Mouse (Mus musculus) liver, adult 2 months (tissue): ENCODE data around the gene Fig4. TPM values are rescaled to one million over a fixed set of nuclear protein-coding genes. Genes with fewer than 3 reads are reported as not detected.

ENCODE experiments used
- DNase-seq: peaks from one replicate; pipeline ENCODE4 v3.0.0-alpha.2; 2011; ENCODE audit warnings: low read depth, low spot score; ENCODE audit errors: extremely low read depth
- H3K27ac ChIP-seq: fragments of 200-500 bp; replicated peaks from 2 replicates; pipeline ENCODE4 v1.5.1; 2012; ENCODE audit warnings: low read depth, mild to moderate bottlenecking, control low read depth, inconsistent platforms, low read length; ENCODE audit not compliant: insufficient read depth
- H3K27me3 ChIP-seq: fragments of 200-500 bp; 2 replicates; pipeline ENCODE4 v1.6.1; 2012; ENCODE audit warnings: mild to moderate bottlenecking, moderate library complexity, low read length, inconsistent platforms; ENCODE audit not compliant: control insufficient read depth, insufficient read depth
- H3K36me3 ChIP-seq: fragments of 200-500 bp; 2 replicates; pipeline ENCODE4 v1.6.1; 2012; ENCODE audit warnings: low read length, inconsistent platforms; ENCODE audit not compliant: control insufficient read depth, insufficient read depth
- H3K4me1 ChIP-seq: fragments of 200-500 bp; 2 replicates; pipeline ENCODE4 v1.6.1; 2011; ENCODE audit warnings: low read length; ENCODE audit not compliant: control insufficient read depth, insufficient read depth
- H3K4me3 ChIP-seq: fragments of 200-500 bp; 2 replicates; pipeline ENCODE4 v1.5.1; 2011; ENCODE audit warnings: low read depth, mild to moderate bottlenecking, control low read depth, low read length, moderate library complexity; ENCODE audit not compliant: insufficient read depth
- H3K79me2 ChIP-seq: fragments of 200-500 bp; 2 replicates; pipeline ENCODE4 v1.6.1; 2012; ENCODE audit warnings: inconsistent platforms, mild to moderate bottlenecking, low read length, moderate library complexity; ENCODE audit not compliant: control insufficient read depth, insufficient read depth
- H3K9ac ChIP-seq: fragments of 200-500 bp; 2 replicates; pipeline ENCODE4 v1.6.1; 2012; ENCODE audit warnings: low read depth, mild to moderate bottlenecking, control low read depth, inconsistent platforms, low read length
- CTCF ChIP-seq: fragments of 200-500 bp; IDR thresholded peaks from 2 replicates; pipeline ENCODE4 v1.5.1; 2011; ENCODE audit warnings: low read depth, low read length, control low read depth
- POLR2A ChIP-seq: fragments of 200-500 bp; IDR thresholded peaks from 2 replicates; pipeline ENCODE4 v1.6.1; 2011; ENCODE audit warnings: low read length, control low read depth; ENCODE audit not compliant: insufficient read depth; ENCODE audit errors: extremely low read depth
- WGBS: fragments of 180-500 bp; shearing (Covaris S2); methylation state at CpG from one replicate; pipeline ENCODE4 v1.1.7; 2018; 5-methylcytosine and 5-hydroxymethylcytosine counted together
- polyA plus RNA-seq: library from polyadenylated mRNA; depleted of rRNA; stranded (reverse); fragments of >200 nt; gene quantifications from 2 replicates; pipeline ENCODE4 v1.2.3, GENCODE M21; 2012
- total RNA-seq: library from RNA; depleted of rRNA; stranded (reverse); fragments of >200 nt; gene quantifications from 2 replicates; pipeline ENCODE4 v1.2.3, GENCODE M21; 2014

The Fig4 gene
- total and polyA plus RNA-seq, 2 experiments = 5.1 to 12.9 TPM

DNA sequence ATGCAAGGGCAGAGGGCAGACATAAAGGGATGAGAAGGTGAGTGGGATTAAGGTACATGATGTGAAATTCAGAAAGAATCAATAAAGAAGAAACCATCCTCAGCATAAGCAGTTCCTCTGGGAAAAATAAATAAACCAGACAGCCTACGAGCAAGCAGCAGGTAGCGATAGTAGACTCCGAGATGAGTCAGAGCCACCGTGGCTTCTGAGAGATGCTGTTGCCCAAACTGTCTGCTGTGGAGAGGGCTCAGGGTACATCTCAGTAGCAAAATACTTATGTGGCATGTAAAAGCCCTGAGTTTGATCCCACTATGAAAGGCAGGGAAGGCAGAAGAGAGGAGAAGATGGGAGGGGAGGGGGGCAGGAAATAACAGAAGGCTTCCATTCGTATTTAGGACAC, 56.9 kb downstream of the Fig4 start:
- Histone ChIP-seq H3K27me3 (no peaks in the 10 kb centered on the region), H3K79me2 (no peaks in the 10 kb centered on the region), H3K27ac (no peak overlapping the region), H3K36me3 (peaks cover 8% of the 10 kb centered on the region; the same call in 1 of the 2 replicates), H3K9ac (no peak overlapping the region), H3K4me3 (no peak overlapping the region), H3K4me1 (no peaks in the 10 kb centered on the region)
- no peak for DNase-seq
- TF ChIP-seq POLR2A (no peak), CTCF (no peak)
- 88% methylated on average over 5 of the region's 5 CpGs for WGBS

DNA sequence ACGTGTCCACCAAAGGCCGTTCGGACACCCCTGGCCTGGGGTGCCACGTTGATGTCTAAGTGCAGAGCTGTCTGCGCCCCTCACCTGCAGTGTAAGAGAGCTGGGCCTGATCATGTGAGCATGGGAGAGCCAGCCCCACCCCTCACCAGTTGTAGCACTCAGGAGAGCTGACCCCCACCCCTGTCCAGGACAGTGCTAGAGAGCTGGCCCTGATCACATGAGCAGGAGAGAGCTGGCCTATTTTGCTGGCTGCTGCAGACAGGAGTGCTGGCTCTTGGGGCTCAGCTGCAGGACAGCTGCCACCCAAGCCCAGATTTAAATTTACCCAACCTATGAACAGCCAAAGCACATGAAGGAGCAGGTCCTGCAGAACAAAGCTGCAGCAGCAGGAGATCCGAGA, 57.6 kb downstream of the Fig4 start:
- peaks cover 3% of the 10 kb centered on the region; the same call in 1 of the 2 replicates for H3K36me3 ChIP-seq
- H3K79me2 ChIP-seq = no peaks in the 10 kb centered on the region
- TF ChIP-seq POLR2A = no peak
- TF ChIP-seq CTCF = no peak
- WGBS = 97% methylated on average over 6 of the region's 6 CpGs
- H3K9ac ChIP-seq = no peak overlapping the region
- H3K27ac ChIP-seq = no peak overlapping the region
- no peak overlapping the region for H3K4me3 ChIP-seq
- no peaks in the 10 kb centered on the region for H3K4me1 ChIP-seq
- no peak for DNase-seq
- no peaks in the 10 kb centered on the region for H3K27me3 ChIP-seq

DNA sequence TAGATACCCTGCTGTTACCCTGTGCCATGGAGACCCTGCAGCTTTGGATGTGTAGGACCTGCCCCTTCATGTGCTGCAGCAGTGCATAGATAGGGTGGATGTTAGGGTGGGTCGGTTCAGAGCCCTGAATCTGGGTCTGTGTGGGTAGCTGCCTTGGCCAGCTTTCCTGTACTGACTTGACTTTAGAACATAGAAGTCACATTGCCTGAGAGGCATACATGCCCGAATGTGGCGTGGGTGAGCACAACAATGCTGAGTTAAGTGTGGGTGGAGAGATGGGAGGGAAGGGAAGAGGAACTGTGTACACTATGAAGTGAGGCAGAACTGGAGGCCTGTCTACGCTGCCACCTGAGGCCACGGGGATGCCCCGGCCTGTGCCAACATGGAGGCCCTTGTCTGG, 58.0 kb downstream of the Fig4 start:
- peaks cover 5% of the 10 kb centered on the region; the same call in 1 of the 2 replicates for H3K36me3 ChIP-seq
- no peak for DNase-seq
- no peak overlapping the region for H3K9ac ChIP-seq
- H3K27me3 ChIP-seq = no peaks in the 10 kb centered on the region
- TF ChIP-seq CTCF = no peak
- TF ChIP-seq POLR2A = no peak
- no peak overlapping the region for H3K4me3 ChIP-seq
- no peak overlapping the region for H3K27ac ChIP-seq
- 92% methylated on average over 6 of the region's 6 CpGs for WGBS
- H3K4me1 ChIP-seq = no peaks in the 10 kb centered on the region
- no peaks in the 10 kb centered on the region for H3K79me2 ChIP-seq

DNA sequence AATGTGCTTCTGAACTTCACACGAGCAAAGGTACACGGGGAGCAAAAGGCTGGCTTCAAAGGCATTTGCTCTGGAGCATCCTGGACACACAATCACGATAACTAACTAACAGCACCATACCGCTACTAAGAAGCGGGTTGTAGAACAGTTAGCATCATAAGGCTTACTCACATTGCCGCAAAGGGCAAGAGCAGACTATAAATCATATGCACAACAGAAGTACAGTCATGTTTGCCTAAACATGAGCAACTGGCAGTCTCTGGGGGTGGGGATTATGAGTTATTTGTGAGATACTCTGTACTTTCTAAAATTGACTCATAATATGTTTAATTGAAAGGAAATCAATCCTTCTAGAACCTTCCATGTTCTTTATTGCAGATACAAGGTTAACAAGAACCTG, 59.1 kb downstream of the Fig4 start:
- DNase-seq = no peak
- Histone ChIP-seq H3K27me3 (no peaks in the 10 kb centered on the region), H3K79me2 (no peaks in the 10 kb centered on the region), H3K4me3 (no peak overlapping the region), H3K36me3 (peaks cover 7% of the 10 kb centered on the region), H3K4me1 (no peaks in the 10 kb centered on the region), H3K9ac (no peak overlapping the region), H3K27ac (no peak overlapping the region)
- TF ChIP-seq CTCF (no peak), POLR2A (no peak)
- 96% methylated on average over 6 of the region's 6 CpGs for WGBS

DNA sequence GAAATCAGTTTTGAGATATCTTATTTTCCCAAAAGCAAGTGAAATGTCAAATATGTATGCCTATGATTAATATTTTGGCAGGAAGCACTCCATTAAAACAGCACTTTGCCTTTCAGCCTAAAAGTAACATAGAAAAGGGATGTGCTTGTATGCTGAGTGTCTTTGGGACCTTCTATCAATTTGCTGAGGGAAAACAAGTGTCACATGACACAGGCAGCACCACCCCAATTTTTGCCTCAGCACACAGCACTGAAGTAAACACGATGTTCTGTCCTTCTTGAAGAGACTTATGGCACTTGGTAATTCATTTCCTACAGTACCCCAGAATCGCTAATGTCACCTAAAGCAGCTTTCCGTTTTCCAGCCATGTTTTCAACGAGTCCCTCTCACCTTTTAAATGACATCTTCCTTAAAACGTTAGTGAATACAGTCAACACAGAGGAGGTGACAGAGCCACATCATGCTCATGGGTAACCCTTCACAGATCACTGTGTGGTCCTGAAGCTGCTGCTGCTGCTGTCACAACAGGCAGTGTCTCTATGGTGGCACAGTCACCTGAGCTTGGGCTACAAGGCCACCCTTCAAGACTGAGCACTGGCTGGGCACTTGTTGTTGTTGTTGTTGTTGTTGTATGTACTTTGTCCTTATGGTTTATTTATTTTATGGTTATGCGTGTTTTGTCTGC, 61.4 kb downstream of the Fig4 start:
- DNase-seq = no peak
- Histone ChIP-seq H3K79me2 (no peaks in the 10 kb centered on the region), H3K4me3 (no peak overlapping the region), H3K4me1 (no peaks in the 10 kb centered on the region), H3K27me3 (no peaks in the 10 kb centered on the region), H3K27ac (no peak overlapping the region), H3K36me3 (peaks cover 8% of the 10 kb centered on the region; the same call in 1 of the 2 replicates), H3K9ac (no peak overlapping the region)
- no peak for TF ChIP-seq CTCF
- 82% methylated on average over 6 of the region's 6 CpGs for WGBS

DNA sequence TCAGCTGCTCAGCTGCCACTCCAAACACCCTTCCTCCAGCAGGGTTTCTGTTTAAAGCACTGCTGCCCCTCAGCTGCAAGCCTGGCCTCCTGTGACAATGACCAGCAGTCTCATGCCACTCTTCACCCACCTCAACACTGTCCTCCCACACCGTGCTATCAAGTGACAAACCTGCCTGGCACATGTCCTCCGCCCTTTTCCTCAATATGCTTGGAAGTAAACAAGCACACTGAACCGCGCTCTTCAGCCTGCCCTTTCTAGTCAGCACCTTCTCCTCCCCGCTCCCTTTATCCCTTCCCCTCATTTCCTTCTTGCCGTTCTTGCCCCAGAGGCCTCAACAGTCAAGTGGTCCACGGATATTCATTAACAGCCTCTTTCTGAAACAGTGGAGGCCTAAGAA, 62.0 kb downstream of the Fig4 start:
- DNase-seq = no peak
- TF ChIP-seq CTCF = no peak
- TF ChIP-seq POLR2A = no peak
- Histone ChIP-seq H3K4me3 (no peak overlapping the region), H3K9ac (no peak overlapping the region), H3K79me2 (no peaks in the 10 kb centered on the region), H3K4me1 (no peaks in the 10 kb centered on the region), H3K27ac (no peak overlapping the region), H3K27me3 (no peaks in the 10 kb centered on the region), H3K36me3 (peaks cover 8% of the 10 kb centered on the region; the same call in 1 of the 2 replicates)
- WGBS = 75% methylated on average over 7 of the region's 7 CpGs
